Mouse (Mus musculus) spleen, adult 2 months (tissue): ENCODE data around the gene Obp2a. TPM values are rescaled to one million over a fixed set of nuclear protein-coding genes. Genes with fewer than 3 reads are reported as not detected.
A peak's percentile ranks its signal among the peaks of the same experiment; 100 is the strongest.

ENCODE experiments used
- DNase-seq, 2 experiments: peaks; one replicate each; pipeline versions ENCODE4 v3.0.0 to v3.0.0-alpha.2; 2012 to 2021; ENCODE audit warnings: low spot score in 2 of 2, low read depth in 1 of 2
- H3K27ac ChIP-seq: fragments of 200-500 bp; 2 replicates; pipeline ENCODE4 v1.5.1; 2012; ENCODE audit warnings: low read length, inconsistent platforms; ENCODE audit not compliant: insufficient read depth
- H3K27me3 ChIP-seq: fragments of 200-500 bp; 2 replicates; pipeline ENCODE4 v1.6.1; 2012; ENCODE audit warnings: mild to moderate bottlenecking, moderate library complexity, low read length, inconsistent platforms; ENCODE audit not compliant: control insufficient read depth, insufficient read depth
- H3K36me3 ChIP-seq: fragments of 200-500 bp; 2 replicates; pipeline ENCODE4 v1.6.1; 2012; ENCODE audit warnings: mild to moderate bottlenecking, low read length, inconsistent platforms; ENCODE audit not compliant: control insufficient read depth, insufficient read depth
- H3K4me1 ChIP-seq: fragments of 200-500 bp; 2 replicates; pipeline ENCODE4 v1.6.1; 2011; ENCODE audit warnings: inconsistent platforms; ENCODE audit not compliant: control insufficient read depth, insufficient read depth, insufficient read length
- H3K4me3 ChIP-seq: fragments of 200-500 bp; 2 replicates; pipeline ENCODE4 v1.5.1; 2011; ENCODE audit warnings: mild to moderate bottlenecking, inconsistent platforms; ENCODE audit not compliant: insufficient read depth, insufficient read length; ENCODE audit errors: extremely low read depth
- CTCF ChIP-seq: fragments of 200-500 bp; IDR thresholded peaks from 2 replicates; pipeline ENCODE4 v1.5.1; 2011; ENCODE audit warnings: mild to moderate bottlenecking, inconsistent platforms; ENCODE audit not compliant: insufficient read depth, insufficient read length, insufficient replicate concordance; ENCODE audit errors: extremely low read depth
- POLR2A ChIP-seq: fragments of 200-500 bp; IDR thresholded peaks from 2 replicates; pipeline ENCODE4 v1.6.1; 2011; ENCODE audit warnings: low read depth, low read length, inconsistent platforms
- WGBS: fragments of 180-500 bp; shearing (Covaris S2); methylation state at CpG from one replicate; pipeline ENCODE4 v1.1.7; 2018; 5-methylcytosine and 5-hydroxymethylcytosine counted together
- polyA plus RNA-seq: library from polyadenylated mRNA; depleted of rRNA; stranded (reverse); fragments of >200 nt; gene quantifications from 2 replicates; pipeline ENCODE4 v1.2.3, GENCODE M21; 2012

Obp2a gene
- polyA plus RNA-seq, 1 experiment, result not detected

- no peak overlapping the region for H3K27ac ChIP-seq
- H3K27me3 ChIP-seq, result no peaks in the 10 kb centered on the region
- no peak overlapping the region for H3K4me3 ChIP-seq
- no peaks in the 10 kb centered on the region for H3K4me1 ChIP-seq
- 77% methylated on average over 6 of the region's 6 CpGs for WGBS
- no peaks in the 10 kb centered on the region for H3K36me3 ChIP-seq
- TF ChIP-seq POLR2A, result no peak
- no peak for TF ChIP-seq CTCF
- DNase-seq, result no peak
Measured at GRCm38 (mm10) chr2:25661245-25661970, 38.4 kb upstream of the Obp2a start.

GRCm38 (mm10) chr2:25663511-25663910 lies 36.3 kb upstream of the Obp2a start:
- no peaks in the 10 kb centered on the region for H3K4me1 ChIP-seq
- no peaks in the 10 kb centered on the region for H3K27me3 ChIP-seq
- H3K36me3 ChIP-seq, result no peaks in the 10 kb centered on the region
- DNase-seq, result peak; percentile 2 to 24
- TF ChIP-seq CTCF (0 out of 2 replicates have a peak, but pooled peaks have one; percentile 28), POLR2A (no peak)
- H3K4me3 ChIP-seq, result no peak overlapping the region
- 23% methylated on average over 1 of the region's 1 CpGs for WGBS
- no peak overlapping the region for H3K27ac ChIP-seq

- TF ChIP-seq POLR2A, result no peak
- TF ChIP-seq CTCF, result no peak
- WGBS, result 86% methylated on average over 5 of the region's 5 CpGs
- no peak for DNase-seq
- Histone ChIP-seq H3K27me3 (no peaks in the 10 kb centered on the region), H3K4me1 (no peaks in the 10 kb centered on the region), H3K4me3 (no peak overlapping the region), H3K27ac (no peak overlapping the region), H3K36me3 (no peaks in the 10 kb centered on the region)
Measured at GRCm38 (mm10) chr2:25664125-25664524, 35.7 kb upstream of the Obp2a start.

- TF ChIP-seq POLR2A, result no peak
- no peak for TF ChIP-seq CTCF
- 68% methylated on average over 1 of the region's 1 CpGs for WGBS
Measured at GRCm38 (mm10) chr2:25666516-25666915, 33.3 kb upstream of the Obp2a start.

GRCm38 (mm10) chr2:25676486-25676885 lies 23.4 kb upstream of the Obp2a start, which contains the start of gene Lcn6:
Gene Lcn6, plus strand, starts transcription at chr2:25676786.
- H3K4me1 ChIP-seq, result no peaks in the 10 kb centered on the region
- no peak within 1 kb of the TSS for H3K27ac ChIP-seq
- H3K4me3 ChIP-seq, result no peak within 1 kb of the TSS
- no peaks in the 10 kb centered on the region for H3K36me3 ChIP-seq
- no peak for TF ChIP-seq CTCF
- TF ChIP-seq POLR2A, result no peak
- no peak for DNase-seq
- 90% methylated on average over 3 of the region's 3 CpGs for WGBS
- no peaks in the 10 kb centered on the region for H3K27me3 ChIP-seq

More at GRCm38 (mm10) chr2:25666516-25666915, 33.3 kb upstream of the Obp2a start:
- Histone ChIP-seq H3K4me1 (no peaks in the 10 kb centered on the region), H3K4me3 (no peak overlapping the region), H3K36me3 (no peaks in the 10 kb centered on the region), H3K27ac (no peak overlapping the region), H3K27me3 (no peaks in the 10 kb centered on the region)
- DNase-seq, result no peak

- no peak for DNase-seq
- Histone ChIP-seq H3K4me3 (no peak overlapping the region), H3K4me1 (no peaks in the 10 kb centered on the region), H3K27me3 (no peaks in the 10 kb centered on the region), H3K36me3 (no peaks in the 10 kb centered on the region), H3K27ac (no peak overlapping the region)
- 26% methylated on average over 6 of the region's 6 CpGs for WGBS
- TF ChIP-seq CTCF (no peak), POLR2A (no peak)
Measured at GRCm38 (mm10) chr2:25679559-25679958, 20.3 kb upstream of the Obp2a start.

GRCm38 (mm10) chr2:25682426-25682825 lies 17.4 kb upstream of the Obp2a start, which contains the start of gene Lcn10:
Gene Lcn10, plus strand, starts transcription at chr2:25682726.
- DNase-seq, result no peak
- TF ChIP-seq CTCF (no peak), POLR2A (no peak)
- no peak within 1 kb of the TSS for H3K4me3 ChIP-seq
- H3K4me1 ChIP-seq, result no peaks in the 10 kb centered on the region
- 61% methylated on average over 2 of the region's 2 CpGs for WGBS
- no peak within 1 kb of the TSS for H3K27ac ChIP-seq
- no peaks in the 10 kb centered on the region for H3K36me3 ChIP-seq
- no peaks in the 10 kb centered on the region for H3K27me3 ChIP-seq
